Mouse (Mus musculus) ES-E14 (cell line): ENCODE measurements around the gene Igsf21.

Experiments
- CHD2 ChIP-seq: IDR thresholded peaks from 2 replicates; pipeline ENCODE4 v1.6.1; 2014; ENCODE audit warnings: mild to moderate bottlenecking, low read depth, low read length, inconsistent platforms
- HCFC1 ChIP-seq: IDR thresholded peaks from 2 replicates; pipeline ENCODE4 v1.6.1; 2012; ENCODE audit warnings: low read length, inconsistent platforms, borderline replicate concordance; ENCODE audit not compliant: insufficient read depth
- MAFK ChIP-seq: IDR thresholded peaks from 2 replicates; pipeline ENCODE4 v1.6.1; 2014; ENCODE audit warnings: mild to moderate bottlenecking, low read depth, low read length, inconsistent platforms; ENCODE audit not compliant: insufficient read depth

GRCm38 (mm10) chr4:139986913-139987312 lies 259.7 kb downstream of the Igsf21 start:
- TF ChIP-seq CHD2 (no peak), MAFK (no peak), HCFC1 (no peak)
